Mouse (Mus musculus) liver, postnatal 0 days (tissue): ENCODE results near the gene Ppat. TPM values are rescaled to one million over a fixed set of nuclear protein-coding genes. Genes with fewer than 3 reads are reported as not detected.
"Not testable (repeated sequence)": the region's sequence is repeated elsewhere in the genome, so short reads cannot be mapped to it uniquely, and the experiment has no call there.

ENCODE experiments used
- ATAC-seq: fragments of 200-750 bp; cut with Nextera tagmentation; 2 replicates; pipeline ENCODE4 v1.8.0; 2017; ENCODE audit warnings: mild to moderate bottlenecking, moderate library complexity
- DNase-seq: peaks from one replicate; pipeline ENCODE4 v3.0.0-alpha.2; 2016
- H3K27ac ChIP-seq: fragments of 300-500 bp; sonication (generic); 2 replicates; pipeline ENCODE4 v1.5.1; 2014; ENCODE audit warnings: antibody characterized with exemption, moderate library complexity, mild to moderate bottlenecking, low read depth
- H3K27me3 ChIP-seq: fragments of 300-500 bp; sonication (generic); 2 replicates; pipeline ENCODE4 v1.6.1; 2014; ENCODE audit warnings: low read length, control low read depth, mixed read lengths; ENCODE audit not compliant: insufficient read depth
- H3K36me3 ChIP-seq: fragments of 300-500 bp; sonication (generic); replicated peaks from 2 replicates; pipeline ENCODE4 v1.6.1; 2014; ENCODE audit warnings: mild to moderate bottlenecking, control low read depth, low read length, moderate library complexity, mixed read lengths; ENCODE audit not compliant: insufficient read depth
- H3K4me1 ChIP-seq: fragments of 300-500 bp; sonication (generic); 2 replicates; pipeline ENCODE4 v1.6.1; 2014; ENCODE audit warnings: antibody characterized with exemption, mild to moderate bottlenecking, control low read depth; ENCODE audit not compliant: insufficient read depth
- H3K4me2 ChIP-seq: fragments of 300-500 bp; sonication (generic); 2 replicates; pipeline ENCODE4 v1.6.1; 2014; ENCODE audit warnings: low read depth, mild to moderate bottlenecking, low read length, moderate library complexity, mixed read lengths
- H3K4me3 ChIP-seq: fragments of 300-500 bp; sonication (generic); 2 replicates; pipeline ENCODE4 v1.5.1; 2014; ENCODE audit warnings: low read depth, low read length
- H3K9ac ChIP-seq: fragments of 300-500 bp; sonication (generic); replicated peaks from 2 replicates; pipeline ENCODE4 v1.6.1; 2014; ENCODE audit warnings: mild to moderate bottlenecking, moderate library complexity
- H3K9me3 ChIP-seq: fragments of 300-500 bp; sonication (generic); 2 replicates; pipeline ENCODE4 v1.6.1; 2016; ENCODE audit warnings: mild to moderate bottlenecking, control low read depth, low read length, mixed read lengths
- CTCF ChIP-seq: sonication (generic); IDR thresholded peaks from 2 replicates; pipeline ENCODE4 v1.5.1; 2016; ENCODE audit warnings: antibody characterized with exemption, low read depth
- EP300 ChIP-seq: IDR thresholded peaks from 2 replicates; pipeline ENCODE4 v1.6.1; 2016; ENCODE audit warnings: antibody characterized with exemption, low read depth, mild to moderate bottlenecking
- WGBS: fragments of 180-500 bp; shearing (Covaris S2); extraction: QIAGEN DNeasy Blood & Tissue Kit; methylation state at CpG from one replicate; pipeline ENCODE4 v1.1.7; 2014; ENCODE audit not compliant: insufficient replicate concordance; 5-methylcytosine and 5-hydroxymethylcytosine counted together
- polyA plus RNA-seq: library from polyadenylated mRNA; unstranded; fragments of >200 nt; fragmentation: Nextera tagmentation; extraction: Ambion mirVana; gene quantifications from 2 replicates; pipeline ENCODE4 v1.2.1, GENCODE M21; 2015

Gene Ppat
- polyA plus RNA-seq, 1 experiment from 2014 or later, result 17.6 TPM

DNA sequence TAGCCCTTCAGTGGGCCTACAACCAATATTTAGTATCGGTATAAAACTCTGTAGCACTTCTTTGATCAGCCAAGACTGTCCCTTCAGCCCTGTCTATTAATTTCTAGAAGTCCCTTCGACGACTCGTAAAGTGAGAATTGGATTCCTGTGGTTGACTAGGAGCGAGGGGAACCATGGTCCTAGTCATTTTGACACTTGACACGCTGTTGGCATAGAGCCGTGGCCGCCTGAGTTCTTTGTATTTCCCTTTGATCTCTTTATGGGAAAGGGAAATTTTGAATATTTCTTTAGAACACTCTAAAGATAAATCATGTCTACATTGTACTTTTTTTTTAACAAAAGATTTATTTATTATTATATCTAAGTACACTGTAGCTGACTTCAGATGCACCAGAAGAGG is 24.4 kb upstream of the Ppat start:
- Histone ChIP-seq H3K4me1 (peaks cover 14% of the 10 kb centered on the region), H3K27ac (no peak overlapping the region), H3K4me2 (peak overlapping the region; percentile 91), H3K27me3 (no peaks in the 10 kb centered on the region), H3K9me3 (no peaks in the 10 kb centered on the region), H3K4me3 (peak overlapping the region; percentile 100), H3K9ac (peak overlapping the region; percentile 96; the same call in 1 of the 2 replicates), H3K36me3 (peaks cover 24% of the 10 kb centered on the region)
- WGBS, result 79% methylated on average over 8 of the region's 8 CpGs
- no peak for TF ChIP-seq CTCF
- TF ChIP-seq EP300, result no peak
- DNase-seq (no peak), ATAC-seq (no peak)

- Histone ChIP-seq H3K27me3 (no peaks in the 10 kb centered on the region), H3K27ac (peak within 1 kb of the TSS; percentile 98)
- ATAC-seq, result peak; percentile 97
Observed at GRCm38 (mm10) chr5:76974554-76975285, 23.3 kb upstream of the Ppat start, which contains the start of gene Srp72. Gene Srp72 (plus strand): TSS chr5:76974683.

GRCm38 (mm10) chr5:76974207-76974553 is 22.8 kb upstream of the Ppat start:
- Histone ChIP-seq H3K9me3 (no peaks in the 10 kb centered on the region), H3K4me2 (peak overlapping the region; percentile 91), H3K9ac (peak overlapping the region; percentile 96), H3K4me1 (peaks cover 14% of the 10 kb centered on the region), H3K36me3 (peaks cover 22% of the 10 kb centered on the region), H3K4me3 (peak overlapping the region; percentile 100), H3K27me3 (no peaks in the 10 kb centered on the region), H3K27ac (peak overlapping the region; percentile 98)
- peak; percentile 14 for ATAC-seq
- 2% methylated on average over 17 of the region's 17 CpGs for WGBS
- DNase-seq, result no peak
- TF ChIP-seq EP300, result no peak
- no peak for TF ChIP-seq CTCF

More at GRCm38 (mm10) chr5:76974554-76975285, 23.3 kb upstream of the Ppat start, which contains the start of gene Srp72:
- Histone ChIP-seq H3K4me1 (peaks cover 14% of the 10 kb centered on the region), H3K4me2 (peak within 1 kb of the TSS; percentile 91), H3K36me3 (peaks cover 21% of the 10 kb centered on the region), H3K9me3 (no peaks in the 10 kb centered on the region), H3K9ac (peak within 1 kb of the TSS; percentile 96), H3K4me3 (peak within 1 kb of the TSS; percentile 100)
- no peak for TF ChIP-seq CTCF
- TF ChIP-seq EP300, result no peak
- peak; percentile 95 for DNase-seq
- WGBS, result under 1% methylated on average over 53 of the region's 60 CpGs

GRCm38 (mm10) chr5:76973488-76973887 is 22.1 kb upstream of the Ppat start:
- WGBS, result 36% methylated on average over 3 of the region's 3 CpGs
- peaks cover 14% of the 10 kb centered on the region for H3K4me1 ChIP-seq
- no peak for TF ChIP-seq EP300
- TF ChIP-seq CTCF, result no peak
- H3K27me3 ChIP-seq, result no peaks in the 10 kb centered on the region
- DNase-seq (no peak), ATAC-seq (no peak)
- H3K4me3 ChIP-seq, result peak overlapping the region; percentile 100
- peak overlapping the region; percentile 91 for H3K4me2 ChIP-seq
- H3K9me3 ChIP-seq, result no peaks in the 10 kb centered on the region
- H3K27ac ChIP-seq, result peak overlapping the region; percentile 40; the same call in 1 of the 2 replicates
- H3K36me3 ChIP-seq, result peaks cover 23% of the 10 kb centered on the region
- H3K9ac ChIP-seq, result peak overlapping the region; percentile 96

DNA sequence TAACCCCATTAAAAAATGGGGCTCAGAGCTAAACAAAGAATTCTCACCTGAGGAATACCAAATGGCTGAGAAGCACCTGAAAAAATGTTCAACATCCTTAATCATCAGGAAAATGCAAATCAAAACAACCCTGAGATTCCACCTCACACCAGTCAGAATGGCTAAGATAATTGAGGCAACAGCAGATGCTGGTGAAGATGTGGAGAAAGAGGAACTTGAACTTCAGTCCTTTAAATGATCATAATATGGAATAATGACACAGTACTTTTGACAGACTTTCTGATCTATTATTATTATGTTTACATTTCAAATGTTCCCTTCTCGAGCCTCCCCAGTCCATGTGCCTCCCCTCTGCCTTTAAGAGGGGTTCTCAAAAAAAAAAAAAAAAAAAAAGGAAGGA is 19.7 kb upstream of the Ppat start:
- not testable (repeated sequence) for H3K9ac ChIP-seq, H3K4me2 ChIP-seq, H3K27me3 ChIP-seq, H3K4me3 ChIP-seq, ATAC-seq, H3K9me3 ChIP-seq, H3K27ac ChIP-seq, DNase-seq
- peaks cover 33% of the 10 kb centered on the region for H3K36me3 ChIP-seq
- WGBS, result 69% methylated on average over 1 of the region's 1 CpGs
- peaks cover 14% of the 10 kb centered on the region for H3K4me1 ChIP-seq

- Histone ChIP-seq H3K27me3 (no peaks in the 10 kb centered on the region), H3K4me1 (peaks cover 9% of the 10 kb centered on the region), H3K4me3 (no peak overlapping the region), H3K27ac (no peak overlapping the region), H3K36me3 (peaks cover 41% of the 10 kb centered on the region), H3K9me3 (no peaks in the 10 kb centered on the region), H3K4me2 (no peak overlapping the region), H3K9ac (no peak overlapping the region)
- WGBS, result 79% methylated on average over 5 of the region's 5 CpGs
- ATAC-seq, result no peak
- DNase-seq, result no peak
- TF ChIP-seq CTCF, result no peak
- TF ChIP-seq EP300, result no peak
Observed at GRCm38 (mm10) chr5:76969250-76969649, 17.9 kb upstream of the Ppat start.
